Mouse (Mus musculus) bone marrow, adult 2 months (tissue): ENCODE measurements around the gene Cds2. TPM values are rescaled to one million over a fixed set of nuclear protein-coding genes. Genes with fewer than 3 reads are reported as not detected.

Experiments used
- H3K27ac ChIP-seq: fragments of 200-500 bp; 2 replicates; pipeline ENCODE4 v1.5.1; 2012; ENCODE audit warnings: low read depth, mild to moderate bottlenecking, control low read depth, inconsistent platforms, low read length; ENCODE audit not compliant: control insufficient read depth, poor library complexity, insufficient read depth
- H3K4me1 ChIP-seq: fragments of 200-500 bp; 2 replicates; pipeline ENCODE4 v1.6.1; 2011; ENCODE audit warnings: low read length; ENCODE audit not compliant: control insufficient read depth, insufficient read depth
- H3K4me3 ChIP-seq: fragments of 200-500 bp; replicated peaks from 2 replicates; pipeline ENCODE3; 2011; ENCODE audit warnings: mild to moderate bottlenecking, low read depth, low read length, control low read depth; ENCODE audit not compliant: control insufficient read depth
- CTCF ChIP-seq: fragments of 200-500 bp; IDR thresholded peaks from 2 replicates; pipeline ENCODE4 v1.5.1; 2011; ENCODE audit warnings: low read length, control low read depth; ENCODE audit not compliant: control insufficient read depth, insufficient read depth
- POLR2A ChIP-seq: fragments of 200-500 bp; IDR thresholded peaks from 2 replicates; pipeline ENCODE4 v1.6.1; 2011; ENCODE audit warnings: low read depth, mild to moderate bottlenecking, control low read depth, low read length, borderline replicate concordance; ENCODE audit not compliant: control insufficient read depth
- WGBS: fragments of 180-500 bp; shearing (Covaris S2); methylation state at CpG from one replicate; pipeline ENCODE4 v1.1.7; 2018; 5-methylcytosine and 5-hydroxymethylcytosine counted together
- polyA plus RNA-seq: library from polyadenylated mRNA; stranded (reverse); fragments of >200 nt; gene quantifications from 2 replicates; pipeline ENCODE4 v1.2.4, GENCODE M21; 2011; ENCODE audit warnings: low replicate concordance; ENCODE audit not compliant: missing spikeins, insufficient read depth, insufficient read length

Cds2 gene
- polyA plus RNA-seq, 1 experiment: 30.7 TPM

GRCm38 (mm10) chr2:132316041-132316808 lies 53.3 kb downstream of the Cds2 start:
- TF ChIP-seq CTCF (peak; percentile 92), POLR2A (no peak)
- WGBS: 48% methylated on average over 8 of the region's 8 CpGs

GRCm38 (mm10) chr2:132317178-132317577 lies 54.2 kb downstream of the Cds2 start:
- no peak for TF ChIP-seq CTCF
- TF ChIP-seq POLR2A: no peak
- WGBS: 69% methylated on average over 1 of the region's 1 CpGs
- no peak overlapping the region for H3K27ac ChIP-seq
- no peaks in the 10 kb centered on the region for H3K4me1 ChIP-seq
- no peak overlapping the region for H3K4me3 ChIP-seq

More at GRCm38 (mm10) chr2:132316041-132316808, 53.3 kb downstream of the Cds2 start:
- H3K4me3 ChIP-seq: no peak overlapping the region
- H3K27ac ChIP-seq: no peak overlapping the region
- H3K4me1 ChIP-seq: no peaks in the 10 kb centered on the region

- 79% methylated on average over 5 of the region's 5 CpGs for WGBS
- no peak for TF ChIP-seq POLR2A
- TF ChIP-seq CTCF: no peak
- Histone ChIP-seq H3K4me3 (no peak overlapping the region), H3K27ac (no peak overlapping the region), H3K4me1 (no peaks in the 10 kb centered on the region)
These were observed 57.6 kb downstream of the Cds2 start for GRCm38 (mm10) chr2:132320516-132320915.

- no peak for TF ChIP-seq POLR2A
- WGBS: 61% methylated on average over 4 of the region's 4 CpGs
These were observed 60.6 kb downstream of the Cds2 start for GRCm38 (mm10) chr2:132323541-132323940.

GRCm38 (mm10) chr2:132337202-132337601 lies 74.3 kb downstream of the Cds2 start:
- no peaks in the 10 kb centered on the region for H3K4me1 ChIP-seq
- WGBS: 41% methylated on average over 2 of the region's 2 CpGs
- TF ChIP-seq POLR2A: no peak
- no peak for TF ChIP-seq CTCF
- H3K27ac ChIP-seq: no peak overlapping the region
- no peak overlapping the region for H3K4me3 ChIP-seq

More at GRCm38 (mm10) chr2:132323541-132323940, 60.6 kb downstream of the Cds2 start:
- Histone ChIP-seq H3K4me1 (no peaks in the 10 kb centered on the region), H3K4me3 (no peak overlapping the region), H3K27ac (no peak overlapping the region)

- 52% methylated on average over 2 of the region's 2 CpGs for WGBS
- TF ChIP-seq CTCF (no peak), POLR2A (no peak)
- no peak overlapping the region for H3K27ac ChIP-seq
These were observed 77.4 kb downstream of the Cds2 start for GRCm38 (mm10) chr2:132340350-132340749.

GRCm38 (mm10) chr2:132341293-132341692 lies 78.3 kb downstream of the Cds2 start:
- H3K4me3 ChIP-seq: no peak overlapping the region
- no peak overlapping the region for H3K27ac ChIP-seq
- TF ChIP-seq CTCF (no peak), POLR2A (no peak)
- WGBS: 90% methylated on average over 3 of the region's 3 CpGs
- H3K4me1 ChIP-seq: no peaks in the 10 kb centered on the region

More at GRCm38 (mm10) chr2:132340350-132340749, 77.4 kb downstream of the Cds2 start:
- no peaks in the 10 kb centered on the region for H3K4me1 ChIP-seq
- no peak overlapping the region for H3K4me3 ChIP-seq

GRCm38 (mm10) chr2:132343846-132344245 lies 80.9 kb downstream of the Cds2 start:
- no peak for TF ChIP-seq POLR2A
- TF ChIP-seq CTCF: no peak
- WGBS: 79% methylated on average over 11 of the region's 11 CpGs

More at GRCm38 (mm10) chr2:132343846-132344245, 80.9 kb downstream of the Cds2 start:
- no peaks in the 10 kb centered on the region for H3K4me1 ChIP-seq
- H3K27ac ChIP-seq: no peak overlapping the region
- no peak overlapping the region for H3K4me3 ChIP-seq

Other genes with a start within 250 kb of the Cds2 start
- 17.9 and 35.7 TPM in 2 replicates for gene Rassf2, start 232.9 kb upstream of the Cds2 start, polyA plus RNA-seq
- gene Slc23a2, start 118.0 kb upstream of the Cds2 start, polyA plus RNA-seq: 3.9 and 12.2 TPM in 2 replicates
- gene Tmem230, start 15.3 kb upstream of the Cds2 start, polyA plus RNA-seq: 13.7 and 20.6 TPM in 2 replicates
- 284 and 419 TPM in 2 replicates for gene Pcna, start 9.8 kb upstream of the Cds2 start, polyA plus RNA-seq
- 0.50 TPM in 1 of 2 replicates, not detected in the other for gene Prokr2, start 122.3 kb downstream of the Cds2 start, polyA plus RNA-seq